Mouse (Mus musculus): ENCODE data around the gene Bphl. TPM values are rescaled to one million over a fixed set of nuclear protein-coding genes. Genes with fewer than 3 reads are reported as not detected.

The Bphl gene
- total and polyA plus RNA-seq, 2 experiments from 2014 or later = 40.5 to 51.2 TPM

GRCm38 (mm10) chr13:34051692-34052091, 14.3 kb downstream of the Bphl start:
- Histone ChIP-seq H3K4me3 (ENCODE audit: low read depth, low read length) (no peak overlapping the region), H3K27me3 (ENCODE audit: insufficient read depth, low read length) (no peaks in the 10 kb centered on the region), H3K27ac (ENCODE audit: low read depth, low read length) (no peak overlapping the region), H3K36me3 (ENCODE audit: insufficient read depth) (peaks cover 25% of the 10 kb centered on the region), H3K4me1 (ENCODE audit: insufficient read depth) (no peaks in the 10 kb centered on the region), H3K4me2 (ENCODE audit: low read depth) (no peak overlapping the region), H3K9ac (no peak overlapping the region), H3K9me3 (ENCODE audit: low read length) (no peaks in the 10 kb centered on the region)
- TF ChIP-seq CTCF (IDR thresholded peaks at IDR 0.05; ENCODE audit: low read depth) = no peak
- no peak for ATAC-seq
- no peak for DNase-seq
- 97% methylated on average over 3 of the region's 3 CpGs for WGBS

DNA sequence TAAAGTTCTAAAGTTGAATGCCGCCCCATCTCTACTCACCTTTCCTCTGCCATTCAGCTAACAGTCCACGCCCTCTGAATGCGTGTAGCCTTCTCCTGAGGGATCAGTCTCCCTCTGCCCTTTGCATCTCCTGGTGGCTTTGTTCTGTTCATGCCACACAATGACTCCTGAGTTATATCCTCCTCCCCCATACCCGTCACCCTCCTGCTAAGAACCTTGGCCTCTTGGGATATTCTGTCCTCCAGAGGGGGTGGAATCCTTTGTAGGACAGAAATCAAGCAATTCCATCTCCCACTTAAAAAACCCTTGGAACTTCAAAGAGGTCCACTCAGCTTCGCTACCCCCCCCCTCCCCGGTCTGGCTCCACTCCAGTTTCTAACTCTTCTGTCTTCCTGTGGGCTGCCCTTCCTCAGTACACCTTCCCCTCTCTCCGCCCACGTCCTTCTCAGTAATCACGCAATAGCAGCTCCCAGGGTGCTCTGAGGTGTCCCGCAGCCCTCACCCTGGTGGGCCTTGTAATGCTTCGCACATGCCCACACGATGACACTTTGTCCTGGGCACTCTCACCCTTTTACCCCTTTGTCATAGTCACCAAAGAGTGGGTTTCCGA, 16.4 kb downstream of the Bphl start:
- H3K4me2 ChIP-seq (ENCODE audit: low read depth) = no peak overlapping the region
- DNase-seq (no peak), ATAC-seq (no peak)
- H3K9me3 ChIP-seq (ENCODE audit: low read length) = no peaks in the 10 kb centered on the region
- H3K4me3 ChIP-seq (ENCODE audit: low read depth, low read length) = no peak overlapping the region
- 80% methylated on average over 13 of the region's 13 CpGs for WGBS
- no peak overlapping the region for H3K9ac ChIP-seq
- no peaks in the 10 kb centered on the region for H3K4me1 ChIP-seq (ENCODE audit: insufficient read depth)
- no peak for TF ChIP-seq CTCF (IDR thresholded peaks at IDR 0.05; ENCODE audit: low read depth)
- H3K36me3 ChIP-seq (ENCODE audit: insufficient read depth) = peaks cover 29% of the 10 kb centered on the region
- H3K27me3 ChIP-seq (ENCODE audit: insufficient read depth, low read length) = no peaks in the 10 kb centered on the region
- H3K27ac ChIP-seq (ENCODE audit: low read depth, low read length) = no peak overlapping the region

GRCm38 (mm10) chr13:34054391-34054790, 17.0 kb downstream of the Bphl start:
- no peak for DNase-seq
- ATAC-seq = no peak
- no peak overlapping the region for H3K27ac ChIP-seq (ENCODE audit: low read depth, low read length)
- H3K9me3 ChIP-seq (ENCODE audit: low read length) = no peaks in the 10 kb centered on the region
- TF ChIP-seq CTCF (IDR thresholded peaks at IDR 0.05; ENCODE audit: low read depth) = no peak
- no peak overlapping the region for H3K4me3 ChIP-seq (ENCODE audit: low read depth, low read length)
- no peak overlapping the region for H3K9ac ChIP-seq
- peaks cover 29% of the 10 kb centered on the region for H3K36me3 ChIP-seq (ENCODE audit: insufficient read depth)
- no peaks in the 10 kb centered on the region for H3K27me3 ChIP-seq (ENCODE audit: insufficient read depth, low read length)
- 63% methylated on average over 4 of the region's 4 CpGs for WGBS
- H3K4me1 ChIP-seq (ENCODE audit: insufficient read depth) = no peaks in the 10 kb centered on the region
- no peak overlapping the region for H3K4me2 ChIP-seq (ENCODE audit: low read depth)

- Histone ChIP-seq H3K9me3 (ENCODE audit: low read length) (no peaks in the 10 kb centered on the region), H3K9ac (no peak overlapping the region), H3K27ac (ENCODE audit: low read depth, low read length) (no peak overlapping the region), H3K36me3 (ENCODE audit: insufficient read depth) (peaks cover 24% of the 10 kb centered on the region), H3K4me1 (ENCODE audit: insufficient read depth) (no peaks in the 10 kb centered on the region), H3K27me3 (ENCODE audit: insufficient read depth, low read length) (no peaks in the 10 kb centered on the region), H3K4me2 (ENCODE audit: low read depth) (no peak overlapping the region), H3K4me3 (ENCODE audit: low read depth, low read length) (no peak overlapping the region)
- 92% methylated on average over 3 of the region's 3 CpGs for WGBS
- DNase-seq (no peak), ATAC-seq (no peak)
- no peak for TF ChIP-seq CTCF (IDR thresholded peaks at IDR 0.05; ENCODE audit: low read depth)
These were observed 17.6 kb downstream of the Bphl start for GRCm38 (mm10) chr13:34054983-34055382.

- H3K27ac ChIP-seq (ENCODE audit: low read depth, low read length) = no peak overlapping the region
- no peak overlapping the region for H3K9ac ChIP-seq
- ATAC-seq = no peak
- H3K9me3 ChIP-seq (ENCODE audit: low read length) = no peaks in the 10 kb centered on the region
- TF ChIP-seq CTCF (IDR thresholded peaks at IDR 0.05; ENCODE audit: low read depth) = no peak
- no peak overlapping the region for H3K4me2 ChIP-seq (ENCODE audit: low read depth)
- no peaks in the 10 kb centered on the region for H3K27me3 ChIP-seq (ENCODE audit: insufficient read depth, low read length)
- no peaks in the 10 kb centered on the region for H3K4me1 ChIP-seq (ENCODE audit: insufficient read depth)
- H3K4me3 ChIP-seq (ENCODE audit: low read depth, low read length) = no peak overlapping the region
- 95% methylated on average over 1 of the region's 1 CpGs for WGBS
- H3K36me3 ChIP-seq (ENCODE audit: insufficient read depth) = peaks cover 20% of the 10 kb centered on the region
- DNase-seq = no peak
These were observed 19.9 kb downstream of the Bphl start for GRCm38 (mm10) chr13:34057252-34057651.

GRCm38 (mm10) chr13:34060061-34060460, 22.7 kb downstream of the Bphl start:
- H3K4me1 ChIP-seq (ENCODE audit: insufficient read depth) = no peaks in the 10 kb centered on the region
- TF ChIP-seq CTCF (IDR thresholded peaks at IDR 0.05; ENCODE audit: low read depth) = no peak
- no peak overlapping the region for H3K27ac ChIP-seq (ENCODE audit: low read depth, low read length)
- H3K36me3 ChIP-seq (ENCODE audit: insufficient read depth) = peaks cover 21% of the 10 kb centered on the region
- no peaks in the 10 kb centered on the region for H3K9me3 ChIP-seq (ENCODE audit: low read length)
- ATAC-seq = no peak
- no peak overlapping the region for H3K4me3 ChIP-seq (ENCODE audit: low read depth, low read length)
- no peak overlapping the region for H3K4me2 ChIP-seq (ENCODE audit: low read depth)
- no peak overlapping the region for H3K9ac ChIP-seq
- H3K27me3 ChIP-seq (ENCODE audit: insufficient read depth, low read length) = no peaks in the 10 kb centered on the region
- WGBS = 87% methylated on average over 9 of the region's 9 CpGs
- DNase-seq = no peak

- H3K36me3 ChIP-seq (ENCODE audit: insufficient read depth) = peaks cover 21% of the 10 kb centered on the region
- no peaks in the 10 kb centered on the region for H3K4me1 ChIP-seq (ENCODE audit: insufficient read depth)
- DNase-seq (no peak), ATAC-seq (no peak)
- no peak overlapping the region for H3K4me2 ChIP-seq (ENCODE audit: low read depth)
- no peak overlapping the region for H3K27ac ChIP-seq (ENCODE audit: low read depth, low read length)
- no peaks in the 10 kb centered on the region for H3K27me3 ChIP-seq (ENCODE audit: insufficient read depth, low read length)
- no peak for TF ChIP-seq CTCF (IDR thresholded peaks at IDR 0.05; ENCODE audit: low read depth)
- no peak overlapping the region for H3K9ac ChIP-seq
- WGBS = 87% methylated on average over 10 of the region's 10 CpGs
- H3K4me3 ChIP-seq (ENCODE audit: low read depth, low read length) = no peak overlapping the region
- no peaks in the 10 kb centered on the region for H3K9me3 ChIP-seq (ENCODE audit: low read length)
These were observed 25.1 kb downstream of the Bphl start for GRCm38 (mm10) chr13:34062466-34062865.
